Mouse (Mus musculus): Measurements from ENCODE around the gene 4930555G01Rik. TPM values are rescaled to one million over a fixed set of nuclear protein-coding genes. Genes with fewer than 3 reads are reported as not detected.
"Not testable (repeated sequence)": the region's sequence is repeated elsewhere in the genome, so short reads cannot be mapped to it uniquely, and the experiment has no call there.

The 4930555G01Rik gene
- total RNA-seq (2018; cell fraction: chromatin; rRNA removed), result not detected
- total RNA-seq (2018; cell fraction: cytosol; rRNA removed), result not detected
- total RNA-seq (2018; cell fraction: nucleus; rRNA removed), result not detected
- polyA plus RNA-seq (2018), result not detected in 3 replicates

GRCm38 (mm10) chr14:5050329-5050728, at the start of gene 4930555G01Rik:
Gene 4930555G01Rik, plus strand, starts transcription at chr14:5050629.
- H3K27ac ChIP-seq; H3K4me3 ChIP-seq (ENCODE audit: inconsistent target); H3K36me3 ChIP-seq (ENCODE audit: inconsistent target); H3K79me2 ChIP-seq (ENCODE audit: inconsistent target): not testable (repeated sequence)
- WGBS (ENCODE audit: missing documents), result no CpG with 5 or more reads among the region's 3 CpGs

- WGBS (ENCODE audit: missing documents), result no CpG with 5 or more reads among the region's 2 CpGs
- H3K4me3 ChIP-seq (ENCODE audit: inconsistent target); H3K79me2 ChIP-seq (ENCODE audit: inconsistent target); H3K27ac ChIP-seq; H3K36me3 ChIP-seq (ENCODE audit: inconsistent target): not testable (repeated sequence)
Measured at GRCm38 (mm10) chr14:5015591-5015990, 34.8 kb upstream of the 4930555G01Rik start, which contains the start of gene Gm3298. Gene Gm3298, plus strand, starts transcription at chr14:5015891.

- not testable (repeated sequence) for H3K79me2 ChIP-seq (ENCODE audit: inconsistent target); H3K4me3 ChIP-seq (ENCODE audit: inconsistent target); H3K27ac ChIP-seq; H3K36me3 ChIP-seq (ENCODE audit: inconsistent target)
- 0% methylated on average over 10 of the region's 63 CpGs for WGBS (ENCODE audit: missing documents)
Measured at GRCm38 (mm10) chr14:5070611-5071490, 20.4 kb downstream of the 4930555G01Rik start, which contains the start of gene Gm8281. Gene Gm8281, plus strand, starts transcription at chr14:5071040.

Other genes with a start within 250 kb of the 4930555G01Rik start
- not detected in 3 replicates for gene Gm3269, start 212.5 kb upstream of the 4930555G01Rik start, polyA plus RNA-seq (2018)
- gene Gm3264, start 195.1 kb upstream of the 4930555G01Rik start, polyA plus RNA-seq (2018), result not detected in 3 replicates
- not detected in 3 replicates for gene Gm3278, start 158.2 kb upstream of the 4930555G01Rik start, polyA plus RNA-seq (2018)
- not detected in 3 replicates for gene Gm8297, start 66.7 kb upstream of the 4930555G01Rik start, polyA plus RNA-seq (2018)
- not detected in 3 replicates for gene Gm3298, start 34.7 kb upstream of the 4930555G01Rik start, polyA plus RNA-seq (2018)
- not detected in 3 replicates for gene Gm8281, start 20.4 kb downstream of the 4930555G01Rik start, polyA plus RNA-seq (2018)
- not detected in 3 replicates for gene Gm8279, start 80.9 kb downstream of the 4930555G01Rik start, polyA plus RNA-seq (2018)
- gene Gm3317, start 113.9 kb downstream of the 4930555G01Rik start, polyA plus RNA-seq (2018), result not detected in 3 replicates
- gene Gm8271, start 135.2 kb downstream of the 4930555G01Rik start, polyA plus RNA-seq (2018), result not detected in 3 replicates
- not detected in 3 replicates for gene Gm3526, start 210.0 kb downstream of the 4930555G01Rik start, polyA plus RNA-seq (2018)

Measured in macrophage (primary cell).